Mouse (Mus musculus): ENCODE measurements around the gene Tmem120b.

Tmem120b gene

GRCm38 (mm10) chr5:123090560-123091306 is 22.5 kb downstream of the Tmem120b start:
- in situ Hi-C loops (cut with MboI, MseI), result no loop called here

DNA sequence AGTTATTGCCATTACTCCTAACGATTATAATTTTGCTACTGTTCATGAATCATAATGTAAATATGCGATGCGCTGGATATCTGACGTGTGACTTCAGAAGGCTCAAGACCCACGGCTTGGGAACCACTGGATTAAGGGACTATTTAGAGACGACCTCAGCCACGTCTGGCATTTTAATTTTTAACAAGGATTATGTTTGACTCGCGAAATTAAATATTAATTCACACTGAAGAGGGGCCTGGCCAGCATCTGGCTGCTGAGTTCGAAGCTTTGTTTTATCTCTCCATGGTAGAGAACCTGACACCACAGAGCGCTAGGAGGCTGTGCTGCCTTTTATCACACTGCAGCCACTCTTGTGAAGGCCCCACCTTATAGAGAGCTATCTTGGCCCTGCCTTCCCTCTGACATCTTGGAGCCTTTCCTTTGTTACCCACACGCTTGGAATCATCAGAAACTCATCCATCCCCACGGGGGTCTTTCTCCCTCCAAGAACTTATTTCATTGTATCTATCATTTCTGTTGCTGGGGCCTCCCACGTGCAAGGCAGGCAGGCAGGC is 24.9 kb downstream of the Tmem120b start:
- in situ Hi-C loops (cut with MboI, MseI), result no loop called here

- in situ Hi-C loops (cut with MboI, MseI), result no loop called here
Measured at GRCm38 (mm10) chr5:123094238-123094991, 26.2 kb downstream of the Tmem120b start.

- in situ Hi-C loops (cut with MboI, MseI), result no loop called here
Measured at GRCm38 (mm10) chr5:123096299-123096698, 28.1 kb downstream of the Tmem120b start.

DNA sequence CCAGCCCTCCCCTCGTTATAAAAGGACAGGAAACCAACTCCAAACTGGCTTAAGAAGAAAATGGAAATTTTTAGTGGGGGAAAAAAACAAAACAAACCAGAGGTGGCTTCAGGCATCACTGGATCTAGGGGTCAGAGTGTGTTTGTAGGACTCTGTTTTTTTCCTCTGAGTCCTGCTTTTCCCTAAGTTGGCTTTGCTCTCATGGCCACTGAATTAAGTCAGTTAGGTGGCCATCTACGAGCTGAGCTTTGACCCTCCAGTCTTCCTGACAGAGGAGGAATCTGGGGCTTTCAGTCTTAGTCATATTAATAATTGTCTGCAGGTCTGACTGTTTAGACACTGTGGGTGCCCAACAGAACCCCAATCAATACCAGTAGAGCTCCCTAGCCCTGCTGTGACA is 30.3 kb downstream of the Tmem120b start:
- in situ Hi-C loops (cut with MboI, MseI), result no loop called here

GRCm38 (mm10) chr5:123102376-123102775 is 34.2 kb downstream of the Tmem120b start:
- in situ Hi-C loops (cut with MboI, MseI), result no loop called here

GRCm38 (mm10) chr5:123103556-123103955 is 35.3 kb downstream of the Tmem120b start:
- in situ Hi-C loops (cut with MboI, MseI), result no loop called here

DNA sequence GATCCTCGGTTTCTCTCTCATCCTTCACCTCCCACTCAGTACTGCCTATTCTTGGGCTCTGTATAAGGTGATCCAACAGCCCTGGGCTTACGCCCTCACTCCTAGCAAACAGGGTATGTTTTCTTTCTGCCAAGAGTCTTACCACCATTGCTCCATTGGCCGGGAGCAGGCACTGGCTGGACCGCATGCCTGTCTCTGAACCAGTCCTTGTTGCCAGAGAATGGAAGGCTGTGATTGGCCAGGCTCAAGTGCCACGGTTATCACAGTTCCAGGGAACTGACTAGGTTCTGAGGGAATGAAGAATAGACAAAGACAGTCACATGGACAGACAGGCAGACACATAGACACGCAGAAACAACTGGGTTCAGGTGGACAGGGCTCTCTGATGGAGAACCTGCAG is 36.6 kb downstream of the Tmem120b start:
- in situ Hi-C loops (cut with MboI, MseI), result no loop called here

GRCm38 (mm10) chr5:123109452-123110203 is 41.4 kb downstream of the Tmem120b start:
- in situ Hi-C loops (cut with MboI, MseI), result no loop called here

DNA sequence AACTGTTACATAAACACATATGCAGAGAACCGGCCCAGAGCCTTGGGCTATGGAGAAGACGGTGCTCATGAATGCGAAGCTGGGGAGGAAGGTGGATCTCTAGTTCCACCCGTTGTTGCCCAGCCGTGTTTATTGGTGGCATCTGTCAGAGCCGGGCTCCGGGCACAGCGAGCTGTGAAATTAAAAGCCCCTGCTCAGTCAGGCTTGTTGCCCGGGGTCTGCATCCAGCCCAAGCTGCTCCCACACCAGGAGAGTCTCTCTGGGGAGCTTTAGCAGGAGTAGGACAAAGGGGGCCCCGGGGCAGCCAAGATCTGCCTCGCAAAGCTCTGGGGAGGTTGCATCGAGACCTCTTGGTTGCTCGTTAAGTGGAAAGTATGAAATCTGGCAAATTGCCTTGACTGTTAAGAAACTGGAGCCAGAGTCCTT is 42.1 kb downstream of the Tmem120b start:
- in situ Hi-C loops (cut with MboI, MseI), result no loop called here

GRCm38 (mm10) chr5:123114109-123114508 is 45.9 kb downstream of the Tmem120b start:
- in situ Hi-C loops (cut with MboI, MseI), result no loop called here

GRCm38 (mm10) chr5:123114924-123115323 is 46.7 kb downstream of the Tmem120b start:
- in situ Hi-C loops (cut with MboI, MseI), result no loop called here

- in situ Hi-C loops (cut with MboI, MseI), result no loop called here
Measured at GRCm38 (mm10) chr5:123116080-123116479, 47.9 kb downstream of the Tmem120b start.

- in situ Hi-C loops (cut with MboI, MseI), result no loop called here
Measured at GRCm38 (mm10) chr5:123117257-123117656, 49.0 kb downstream of the Tmem120b start.

DNA sequence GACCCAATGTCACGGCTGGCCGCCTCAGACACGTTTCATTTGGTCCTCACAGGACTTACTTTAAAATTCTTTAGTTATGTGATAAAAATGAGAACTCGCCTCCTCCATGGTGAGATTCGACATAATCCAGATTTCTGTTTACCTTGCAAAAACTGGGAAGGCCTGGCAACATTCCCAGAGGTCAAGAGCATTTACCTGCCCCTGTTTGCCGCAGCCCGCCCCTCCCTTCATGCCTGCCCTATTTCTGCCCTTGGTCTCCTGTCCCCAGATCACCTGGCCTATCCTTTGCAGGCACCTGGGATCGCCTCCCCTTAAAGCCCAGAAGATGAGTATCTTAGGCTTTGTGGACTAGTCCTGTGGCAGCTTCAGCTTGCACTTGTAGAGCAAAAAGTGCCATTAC is 49.6 kb downstream of the Tmem120b start:
- in situ Hi-C loops (cut with MboI, MseI), result no loop called here

GRCm38 (mm10) chr5:123118826-123119225 is 50.6 kb downstream of the Tmem120b start:
- in situ Hi-C loops (cut with MboI, MseI), result no loop called here

GRCm38 (mm10) chr5:123120624-123121215 is 52.5 kb downstream of the Tmem120b start:
- in situ Hi-C loops (cut with MboI, MseI), result loop anchor here (5.0 to 10.0 kb wide), 2 partner anchors 37 to 46 kb away; no protein-coding TSS in a partner anchor

DNA sequence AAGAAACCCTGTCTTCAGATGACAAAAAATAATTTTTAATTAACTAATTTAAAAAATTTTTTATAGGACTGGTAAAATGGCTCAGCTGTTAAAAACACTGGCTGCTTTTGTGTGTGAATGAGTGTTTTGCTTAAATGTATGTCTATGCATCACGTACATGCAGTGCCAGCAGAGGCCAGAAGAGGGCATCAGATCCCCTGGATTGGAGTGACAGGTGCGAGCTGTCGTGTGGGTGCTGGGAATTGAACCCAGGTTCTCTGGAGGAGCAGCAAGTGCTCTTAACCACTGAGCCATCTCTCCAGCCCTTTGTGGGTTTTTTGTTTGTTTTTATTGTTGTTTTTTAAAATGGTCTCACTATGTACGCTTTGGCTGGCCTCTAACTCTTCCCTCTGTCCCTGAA is 54.0 kb downstream of the Tmem120b start:
- in situ Hi-C loops (cut with MboI, MseI), result loop anchor here (5.0 to 10.0 kb wide), 2 partner anchors 35 to 47 kb away; no protein-coding TSS in a partner anchor

GRCm38 (mm10) chr5:123125105-123125504 is 56.9 kb downstream of the Tmem120b start:
- in situ Hi-C loops (cut with MboI, MseI), result loop anchor here (10.0 kb wide), 1 partner anchor 50 kb away; no protein-coding TSS in a partner anchor

- in situ Hi-C loops (cut with MboI, MseI), result loop anchor here (10.0 kb wide), 1 partner anchor 51 kb away; no protein-coding TSS in a partner anchor
Measured at GRCm38 (mm10) chr5:123125638-123126406, 57.6 kb downstream of the Tmem120b start.

All from regulatory T cell (primary cell).